Mouse (Mus musculus): ENCODE results near the gene Neu3. TPM values are rescaled to one million over a fixed set of nuclear protein-coding genes. Genes with fewer than 3 reads are reported as not detected.

Neu3 gene
- 0.87 and 0.91 TPM in 2 replicates for polyA plus RNA-seq (2012; rRNA removed)

DNA sequence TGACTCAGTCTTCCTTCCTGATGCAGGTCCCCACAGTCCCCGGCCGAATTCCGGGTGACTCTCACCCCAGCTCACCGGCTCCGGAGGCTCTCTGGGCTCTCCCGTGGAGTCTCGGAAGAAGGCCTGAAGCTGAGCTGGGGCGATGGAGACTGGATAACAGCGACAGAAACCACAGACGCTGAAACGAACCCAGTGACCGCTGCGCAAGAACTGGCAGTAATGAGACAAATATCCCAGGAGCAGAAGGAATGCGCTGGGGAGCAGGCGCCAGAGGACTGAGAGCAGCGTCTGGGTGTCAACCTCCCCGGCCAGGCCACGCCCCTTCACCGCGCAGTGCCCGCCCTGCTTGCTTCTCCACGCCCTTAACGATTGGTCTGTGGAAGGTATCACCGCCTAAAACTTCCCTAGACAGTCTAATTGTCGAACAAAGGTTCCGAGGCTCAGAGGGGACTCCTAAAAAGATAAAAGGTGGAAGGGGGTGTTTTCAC, at the start of gene Neu3:
Gene Neu3, minus strand, starts transcription at position 335 of the 488 bp plus-strand sequence.
- no peaks in the 10 kb centered on the region; the same call in 1 of the 2 replicates for H3K4me1 ChIP-seq (ENCODE audit: control insufficient read depth, insufficient read depth, low read length)
- TF ChIP-seq CTCF (IDR thresholded peaks at IDR 0.05; ENCODE audit: control insufficient read depth, insufficient read depth, insufficient replicate concordance, low read depth, low read length), result no peak
- TF ChIP-seq POLR2A (IDR thresholded peaks at IDR 0.05; ENCODE audit: control insufficient read depth, low read depth, low read length), result peak; percentile 61
- peak within 1 kb of the TSS; percentile 62 for H3K4me3 ChIP-seq (ENCODE audit: control insufficient read depth, low read depth, low read length)
- no peaks in the 10 kb centered on the region for H3K27me3 ChIP-seq (ENCODE audit: control insufficient read depth, insufficient read depth, low read length)
- H3K36me3 ChIP-seq (ENCODE audit: control insufficient read depth, insufficient read depth, low read length), result no peaks in the 10 kb centered on the region
- 0 out of 2 replicates have a peak within 1 kb of the TSS, but pooled peaks have one; percentile 1 for H3K27ac ChIP-seq (ENCODE audit: control insufficient read depth, insufficient read depth, low read depth, low read length)

DNA sequence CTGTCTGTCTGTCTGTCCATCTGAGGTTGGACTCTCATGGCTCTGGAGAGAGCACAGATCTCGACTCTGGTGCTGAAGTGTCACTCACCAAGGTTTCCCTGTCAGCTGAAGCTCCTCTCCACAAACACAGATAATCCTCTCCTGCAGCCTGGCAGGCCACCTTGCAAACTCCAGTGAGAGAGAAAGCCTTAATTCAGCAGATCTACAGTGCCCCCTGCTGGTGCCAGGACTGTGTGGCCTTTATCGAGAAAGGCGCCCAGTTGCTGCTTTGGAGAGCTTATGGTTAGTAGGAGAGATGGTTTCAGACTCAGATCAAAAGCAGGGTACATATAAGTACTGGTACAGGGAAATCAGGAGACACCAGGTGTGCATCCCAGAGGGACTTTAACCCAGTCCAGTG, 48.1 kb upstream of the Neu3 start:
- Histone ChIP-seq H3K4me1 (ENCODE audit: control insufficient read depth, insufficient read depth, low read length) (no peaks in the 10 kb centered on the region), H3K4me3 (ENCODE audit: control insufficient read depth, low read depth, low read length) (no peak overlapping the region), H3K36me3 (ENCODE audit: control insufficient read depth, insufficient read depth, low read length) (no peaks in the 10 kb centered on the region), H3K27me3 (ENCODE audit: control insufficient read depth, insufficient read depth, low read length) (no peaks in the 10 kb centered on the region), H3K27ac (ENCODE audit: control insufficient read depth, insufficient read depth, low read depth, low read length) (no peak overlapping the region)
- TF ChIP-seq POLR2A (IDR thresholded peaks at IDR 0.05; ENCODE audit: control insufficient read depth, low read depth, low read length) (no peak), CTCF (IDR thresholded peaks at IDR 0.05; ENCODE audit: control insufficient read depth, insufficient read depth, insufficient replicate concordance, low read depth, low read length) (peak; percentile 63; the same call in 1 of the 2 replicates)

DNA sequence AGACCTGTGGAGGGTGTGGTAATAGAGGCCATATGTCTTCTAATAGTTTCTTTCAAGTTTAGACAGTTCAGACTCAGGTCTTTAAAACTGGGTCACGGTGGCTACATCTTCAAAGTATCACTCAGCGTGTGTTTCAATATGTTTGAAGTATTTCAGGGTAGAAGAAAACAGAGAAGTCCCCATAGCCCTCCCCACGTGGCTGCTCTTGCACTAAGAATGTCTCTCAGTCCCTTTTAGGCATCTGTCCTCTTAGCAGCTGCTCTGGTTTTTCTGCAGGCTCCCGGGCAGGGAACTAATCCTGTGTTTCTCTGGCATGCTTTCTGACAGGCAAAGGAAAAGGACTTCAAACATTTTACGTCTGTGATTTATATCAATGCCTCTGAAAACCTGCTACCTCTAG, 47.7 kb upstream of the Neu3 start:
- H3K4me3 ChIP-seq (ENCODE audit: control insufficient read depth, low read depth, low read length), result no peak overlapping the region
- no peak overlapping the region for H3K27ac ChIP-seq (ENCODE audit: control insufficient read depth, insufficient read depth, low read depth, low read length)
- no peaks in the 10 kb centered on the region for H3K4me1 ChIP-seq (ENCODE audit: control insufficient read depth, insufficient read depth, low read length)
- no peaks in the 10 kb centered on the region for H3K36me3 ChIP-seq (ENCODE audit: control insufficient read depth, insufficient read depth, low read length)
- H3K27me3 ChIP-seq (ENCODE audit: control insufficient read depth, insufficient read depth, low read length), result no peaks in the 10 kb centered on the region
- TF ChIP-seq CTCF (IDR thresholded peaks at IDR 0.05; ENCODE audit: control insufficient read depth, insufficient read depth, insufficient replicate concordance, low read depth, low read length) (no peak), POLR2A (IDR thresholded peaks at IDR 0.05; ENCODE audit: control insufficient read depth, low read depth, low read length) (no peak)

DNA sequence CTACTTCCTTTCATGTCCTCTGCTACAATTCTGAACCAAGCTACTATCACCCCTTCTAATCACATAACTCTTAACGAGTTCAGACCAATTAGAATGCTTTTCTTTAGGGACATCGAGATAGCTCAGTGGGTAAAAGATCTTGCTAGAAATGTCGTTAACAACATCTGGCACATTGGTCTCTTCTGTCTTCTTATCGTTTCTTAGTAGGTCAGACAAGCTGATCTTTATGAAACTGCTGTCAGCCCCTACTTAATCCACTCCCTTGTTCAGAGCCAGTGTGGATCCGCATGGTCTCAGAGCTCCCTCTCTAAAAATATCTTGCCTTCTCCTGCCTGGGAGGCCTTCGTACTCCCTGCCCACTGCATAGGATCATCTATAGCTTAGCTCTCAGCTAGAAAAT, 45.7 kb upstream of the Neu3 start:
- H3K4me3 ChIP-seq (ENCODE audit: control insufficient read depth, low read depth, low read length), result no peak overlapping the region
- H3K36me3 ChIP-seq (ENCODE audit: control insufficient read depth, insufficient read depth, low read length), result no peaks in the 10 kb centered on the region
- TF ChIP-seq POLR2A (IDR thresholded peaks at IDR 0.05; ENCODE audit: control insufficient read depth, low read depth, low read length), result no peak
- TF ChIP-seq CTCF (IDR thresholded peaks at IDR 0.05; ENCODE audit: control insufficient read depth, insufficient read depth, insufficient replicate concordance, low read depth, low read length), result no peak
- H3K27ac ChIP-seq (ENCODE audit: control insufficient read depth, insufficient read depth, low read depth, low read length), result no peak overlapping the region
- H3K4me1 ChIP-seq (ENCODE audit: control insufficient read depth, insufficient read depth, low read length), result no peaks in the 10 kb centered on the region
- H3K27me3 ChIP-seq (ENCODE audit: control insufficient read depth, insufficient read depth, low read length), result no peaks in the 10 kb centered on the region

DNA sequence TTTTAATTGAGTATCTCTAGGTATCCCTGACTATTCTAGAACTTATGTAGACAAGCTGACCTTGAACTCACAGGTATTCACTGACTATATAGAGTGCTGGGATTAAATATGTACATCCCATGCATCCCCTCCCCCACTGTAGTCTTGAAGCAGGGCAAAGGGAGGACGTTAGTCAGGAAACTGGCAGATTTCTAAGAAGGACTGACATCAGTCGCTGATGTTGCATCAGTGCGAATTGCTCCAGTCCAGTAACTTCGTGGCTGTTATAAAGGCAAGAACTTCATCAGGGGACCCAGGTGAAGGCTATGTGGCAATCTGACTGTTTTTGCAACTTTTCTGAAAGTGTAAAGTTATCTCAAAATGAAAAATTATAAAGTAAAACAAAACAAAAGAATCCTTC, 41.1 kb upstream of the Neu3 start:
- Histone ChIP-seq H3K4me3 (ENCODE audit: control insufficient read depth, low read depth, low read length) (no peak overlapping the region), H3K27ac (ENCODE audit: control insufficient read depth, insufficient read depth, low read depth, low read length) (no peak overlapping the region), H3K27me3 (ENCODE audit: control insufficient read depth, insufficient read depth, low read length) (no peaks in the 10 kb centered on the region), H3K4me1 (ENCODE audit: control insufficient read depth, insufficient read depth, low read length) (no peaks in the 10 kb centered on the region), H3K36me3 (ENCODE audit: control insufficient read depth, insufficient read depth, low read length) (no peaks in the 10 kb centered on the region)
- TF ChIP-seq CTCF (IDR thresholded peaks at IDR 0.05; ENCODE audit: control insufficient read depth, insufficient read depth, insufficient replicate concordance, low read depth, low read length) (no peak), POLR2A (IDR thresholded peaks at IDR 0.05; ENCODE audit: control insufficient read depth, low read depth, low read length) (no peak)

DNA sequence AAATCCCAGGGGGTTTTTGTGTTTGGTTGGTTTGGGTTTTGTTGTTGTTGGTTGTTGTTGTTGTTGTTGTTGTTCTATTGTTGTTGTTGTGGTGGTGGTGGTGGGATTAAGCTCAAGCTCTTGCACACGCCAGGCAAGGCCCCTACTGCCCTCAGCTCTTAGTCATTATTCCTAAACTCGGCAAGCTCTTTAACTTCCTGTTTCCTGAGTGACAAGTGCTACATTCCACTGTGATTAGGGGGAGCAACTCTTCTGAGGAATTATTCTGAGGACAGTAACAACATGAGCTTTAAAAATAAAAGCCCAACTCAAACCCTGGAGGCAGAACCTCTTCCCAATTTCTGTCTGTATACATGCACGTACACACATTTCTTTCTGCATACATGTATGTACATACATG, 37.0 kb upstream of the Neu3 start:
- Histone ChIP-seq H3K27me3 (ENCODE audit: control insufficient read depth, insufficient read depth, low read length) (no peaks in the 10 kb centered on the region), H3K4me3 (ENCODE audit: control insufficient read depth, low read depth, low read length) (no peak overlapping the region), H3K4me1 (ENCODE audit: control insufficient read depth, insufficient read depth, low read length) (no peaks in the 10 kb centered on the region; the same call in 1 of the 2 replicates), H3K36me3 (ENCODE audit: control insufficient read depth, insufficient read depth, low read length) (no peaks in the 10 kb centered on the region; the same call in 1 of the 2 replicates), H3K27ac (ENCODE audit: control insufficient read depth, insufficient read depth, low read depth, low read length) (no peak overlapping the region)
- no peak for TF ChIP-seq CTCF (IDR thresholded peaks at IDR 0.05; ENCODE audit: control insufficient read depth, insufficient read depth, insufficient replicate concordance, low read depth, low read length)
- TF ChIP-seq POLR2A (IDR thresholded peaks at IDR 0.05; ENCODE audit: control insufficient read depth, low read depth, low read length), result no peak

DNA sequence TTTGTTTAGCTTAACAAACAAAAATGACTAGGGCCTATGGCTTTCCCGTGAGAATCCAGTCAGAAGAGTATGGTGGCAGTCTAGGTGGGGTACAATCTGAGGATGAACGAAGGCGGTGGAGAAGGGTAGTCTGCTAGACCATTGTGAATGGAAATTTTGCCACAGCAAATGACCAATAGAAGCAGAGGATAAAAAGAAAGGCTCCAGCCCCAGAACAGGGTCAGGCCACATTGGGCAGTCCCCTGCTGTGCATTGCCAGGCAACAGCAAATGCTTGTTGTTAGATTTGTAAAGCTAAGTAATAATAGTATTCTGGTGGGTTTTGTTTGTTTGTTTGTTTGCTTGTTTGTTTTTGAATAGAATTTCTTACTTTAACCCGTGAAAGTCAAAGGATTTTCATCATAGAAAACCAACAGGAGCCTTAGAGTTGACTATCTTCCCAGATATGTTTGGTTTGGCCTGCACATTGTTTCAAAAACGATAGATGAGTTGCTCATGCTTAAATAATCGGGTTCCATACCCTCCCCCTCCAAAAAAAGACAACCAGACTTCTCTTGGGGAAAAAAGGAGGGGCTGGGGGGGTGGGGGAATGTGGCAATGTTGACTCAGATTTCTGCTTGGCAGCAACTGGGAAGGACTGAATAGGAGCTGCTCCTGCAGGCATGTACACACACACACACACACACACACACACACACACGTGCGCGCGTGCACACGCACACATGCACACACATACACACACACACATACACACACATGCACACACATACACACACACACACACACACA, 36.2 kb upstream of the Neu3 start:
- TF ChIP-seq POLR2A (IDR thresholded peaks at IDR 0.05; ENCODE audit: control insufficient read depth, low read depth, low read length) (no peak), CTCF (IDR thresholded peaks at IDR 0.05; ENCODE audit: control insufficient read depth, insufficient read depth, insufficient replicate concordance, low read depth, low read length) (no peak)
- Histone ChIP-seq H3K4me1 (ENCODE audit: control insufficient read depth, insufficient read depth, low read length) (no peaks in the 10 kb centered on the region; the same call in 1 of the 2 replicates), H3K4me3 (ENCODE audit: control insufficient read depth, low read depth, low read length) (peak overlapping the region; percentile 68), H3K36me3 (ENCODE audit: control insufficient read depth, insufficient read depth, low read length) (no peaks in the 10 kb centered on the region; the same call in 1 of the 2 replicates), H3K27me3 (ENCODE audit: control insufficient read depth, insufficient read depth, low read length) (no peaks in the 10 kb centered on the region), H3K27ac (ENCODE audit: control insufficient read depth, insufficient read depth, low read depth, low read length) (no peak overlapping the region)

All from testis, adult 2 months (tissue).